Mouse (Mus musculus) retina, postnatal 7 days (tissue): ENCODE results near the gene Tbpl1.

Experiments
- DNase-seq: peaks from one replicate; pipeline ENCODE4 v3.0.0-alpha.2; 2012; ENCODE audit warnings: low read depth, low spot score

Tbpl1 gene

GRCm38 (mm10) chr10:22710173-22710777, 21.5 kb downstream of the Tbpl1 start:
- no peak for DNase-seq

DNA sequence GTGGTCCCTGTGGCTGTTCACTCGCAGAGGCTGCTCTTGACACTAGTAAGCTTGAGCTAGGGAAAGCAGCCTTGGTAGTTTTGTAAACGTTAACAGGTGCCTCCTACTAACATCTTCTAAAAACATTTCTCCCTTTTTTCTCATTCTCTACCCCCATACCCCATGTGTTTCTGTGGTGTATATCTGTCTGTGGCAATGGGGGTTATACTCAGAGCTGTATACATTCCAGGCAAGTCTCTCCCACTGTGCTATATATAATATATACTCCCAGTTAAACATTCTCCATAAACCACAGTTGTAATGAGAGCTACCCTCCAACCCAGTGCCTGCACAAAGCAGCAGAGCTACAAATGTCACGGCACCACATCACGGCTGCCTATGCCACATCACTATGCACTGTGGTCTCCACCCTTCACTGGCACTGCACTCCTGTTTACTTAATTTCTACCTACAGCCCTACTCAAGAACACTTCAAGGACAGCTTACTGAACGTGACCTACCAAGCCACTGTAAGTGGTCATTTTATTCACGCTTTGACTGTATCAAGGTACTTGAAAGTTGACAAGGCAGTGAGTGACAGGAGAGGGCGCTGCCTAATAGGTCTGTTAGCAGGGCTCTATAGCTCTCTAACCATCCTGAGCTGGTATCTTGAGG, 23.4 kb downstream of the Tbpl1 start:
- DNase-seq: no peak

DNA sequence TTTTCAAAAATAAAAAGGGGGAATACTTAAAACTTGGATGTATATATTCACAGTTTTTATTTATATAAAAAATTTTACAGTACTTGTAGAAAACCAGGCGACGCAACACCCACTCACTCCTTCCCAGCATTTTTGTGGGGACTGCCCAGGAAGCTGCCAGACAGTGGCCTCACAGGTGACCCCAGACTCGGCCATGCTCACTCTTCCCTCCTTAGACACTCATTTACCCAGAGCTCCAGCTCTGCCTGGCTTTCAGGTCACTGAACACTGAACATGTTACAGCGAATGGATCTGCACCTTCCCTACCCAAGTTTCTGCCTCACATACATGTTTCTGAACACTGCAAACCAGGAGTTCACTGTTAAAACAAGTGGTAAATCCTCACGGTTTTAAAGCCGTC, 27.9 kb downstream of the Tbpl1 start:
- DNase-seq: no peak

DNA sequence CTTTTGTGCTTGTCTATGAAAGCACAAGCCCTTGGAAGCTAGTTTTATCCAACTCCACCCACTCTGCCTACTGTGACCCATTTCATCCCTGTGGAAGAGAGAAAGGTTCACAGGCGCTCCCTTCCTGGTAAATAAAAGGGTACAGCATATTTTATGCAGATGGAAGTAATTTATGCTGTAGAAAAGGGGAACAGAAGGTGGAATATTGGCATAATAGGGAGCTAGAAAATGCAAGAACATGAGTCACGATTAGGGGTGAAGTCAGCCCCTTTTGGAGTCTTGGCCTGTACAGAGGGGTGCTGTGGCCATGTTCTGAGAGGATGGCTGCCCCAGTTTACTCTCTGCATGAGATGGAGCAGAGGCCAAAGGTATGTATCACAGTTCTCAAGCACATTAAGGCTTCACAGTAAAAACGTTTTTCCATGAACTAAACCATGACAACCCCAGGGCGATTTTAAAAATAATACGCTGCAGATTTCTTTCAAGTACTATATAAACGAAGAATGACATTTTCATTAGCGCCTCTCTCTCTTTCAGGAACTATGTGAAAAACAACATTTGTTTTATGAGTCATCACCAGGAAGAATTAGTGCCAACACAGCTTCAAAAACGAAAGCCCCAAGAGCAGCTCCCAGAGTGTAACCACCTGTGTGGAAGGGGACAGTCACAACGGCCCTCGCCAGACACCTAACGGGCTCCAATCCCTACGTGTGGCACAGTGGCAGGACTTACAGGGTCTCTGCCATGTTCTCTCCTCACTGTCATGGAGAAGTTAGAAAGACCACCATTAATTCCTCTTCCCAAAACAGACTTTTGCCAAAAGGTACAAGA, 30.0 kb downstream of the Tbpl1 start:
- DNase-seq: no peak

- DNase-seq: no peak
Observed at GRCm38 (mm10) chr10:22700773-22701172, 31.0 kb downstream of the Tbpl1 start.

- no peak for DNase-seq
Observed at GRCm38 (mm10) chr10:22699487-22700335, 32.0 kb downstream of the Tbpl1 start.

DNA sequence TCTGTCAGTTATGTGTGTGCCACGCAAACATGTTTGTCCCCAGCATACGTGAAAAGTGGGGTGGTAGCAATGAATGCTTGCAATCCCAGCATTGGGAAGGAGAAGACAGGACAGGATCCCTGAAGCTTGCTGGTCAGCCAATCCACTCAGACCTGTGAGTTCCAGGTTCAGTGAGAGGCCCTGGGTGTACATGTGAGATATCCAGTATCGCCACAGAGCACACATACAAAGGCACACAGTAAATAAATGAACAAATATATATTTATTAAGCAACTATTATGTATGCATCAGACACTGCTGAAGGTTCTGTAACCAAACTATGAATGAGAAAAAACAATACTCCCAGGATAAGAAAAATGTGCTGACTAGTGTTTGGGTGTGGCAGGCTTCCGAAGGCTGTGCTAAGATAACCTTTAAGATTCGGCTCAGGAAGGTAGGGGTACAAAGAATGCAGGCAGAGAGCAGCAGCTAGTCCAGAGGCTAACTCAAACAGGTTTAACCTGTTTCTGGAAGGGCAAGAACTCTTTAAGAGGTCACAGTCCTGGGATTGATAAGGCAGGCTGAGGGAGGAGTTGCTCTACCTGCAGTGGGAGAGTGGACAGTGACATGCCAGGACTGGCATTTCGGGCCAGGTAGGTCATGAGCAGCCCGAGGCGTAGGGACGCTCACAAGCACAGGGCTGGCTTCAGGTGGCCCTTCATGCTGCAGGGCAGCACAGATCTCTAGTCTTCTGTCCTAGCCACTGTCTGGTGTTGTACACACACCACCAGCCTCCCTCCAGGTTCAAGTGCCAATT, 33.4 kb downstream of the Tbpl1 start:
- no peak for DNase-seq

GRCm38 (mm10) chr10:22696864-22697263, 34.9 kb downstream of the Tbpl1 start:
- no peak for DNase-seq

GRCm38 (mm10) chr10:22696236-22696635, 35.5 kb downstream of the Tbpl1 start:
- DNase-seq: no peak

- no peak for DNase-seq
Observed at GRCm38 (mm10) chr10:22675848-22676630, 55.7 kb downstream of the Tbpl1 start.

GRCm38 (mm10) chr10:22674176-22674575, 57.6 kb downstream of the Tbpl1 start:
- no peak for DNase-seq

GRCm38 (mm10) chr10:22668509-22668908, 63.2 kb downstream of the Tbpl1 start:
- DNase-seq: no peak

GRCm38 (mm10) chr10:22660286-22661000, 71.3 kb downstream of the Tbpl1 start:
- DNase-seq: no peak

GRCm38 (mm10) chr10:22659386-22659725, 72.4 kb downstream of the Tbpl1 start:
- DNase-seq: no peak

- DNase-seq: peak; percentile 63
Observed at GRCm38 (mm10) chr10:22658534-22659385, 73.0 kb downstream of the Tbpl1 start.
